Mouse (Mus musculus) midbrain, embryonic 10.5 days (tissue): ENCODE data around the gene Ube2o. TPM values are rescaled to one million over a fixed set of nuclear protein-coding genes. Genes with fewer than 3 reads are reported as not detected.

Experiments
- DNase-seq: peaks from one replicate; pipeline ENCODE4 v3.0.0-alpha.2; 2017; ENCODE audit warnings: low spot score
- H3K27ac ChIP-seq: fragments of 300-500 bp; sonication (generic); replicated peaks from 2 replicates; pipeline ENCODE4 v1.5.1; 2016; ENCODE audit warnings: mild to moderate bottlenecking
- H3K27me3 ChIP-seq: fragments of 300-500 bp; sonication (generic); 2 replicates; pipeline ENCODE4 v1.6.1; 2016; ENCODE audit warnings: low read depth, mild to moderate bottlenecking; ENCODE audit not compliant: poor library complexity, severe bottlenecking
- H3K36me3 ChIP-seq: fragments of 300-500 bp; sonication (generic); 2 replicates; pipeline ENCODE4 v1.6.1; 2016; ENCODE audit warnings: mild to moderate bottlenecking, moderate library complexity
- H3K4me1 ChIP-seq: fragments of 300-500 bp; sonication (generic); 2 replicates; pipeline ENCODE4 v1.6.1; 2016
- H3K4me3 ChIP-seq: fragments of 300-500 bp; sonication (generic); 2 replicates; pipeline ENCODE4 v1.5.1; 2016; ENCODE audit warnings: mild to moderate bottlenecking, moderate library complexity
- H3K9me3 ChIP-seq: fragments of 300-500 bp; sonication (generic); replicated peaks from 2 replicates; pipeline ENCODE4 v1.6.1; 2016; ENCODE audit warnings: mild to moderate bottlenecking
- WGBS: fragments of 180-500 bp; shearing (Covaris S2); methylation state at CpG from one replicate; pipeline ENCODE4 v1.1.7; 2016; 5-methylcytosine and 5-hydroxymethylcytosine counted together
- polyA plus RNA-seq: library from polyadenylated mRNA; unstranded; fragments of >200 nt; fragmentation: Nextera tagmentation; extraction: Ambion mirVana; gene quantifications from 2 replicates; pipeline ENCODE4 v1.2.1, GENCODE M21; 2016

The Ube2o gene
- polyA plus RNA-seq, 1 experiment from 2014 or later, result 8.3 TPM

DNA sequence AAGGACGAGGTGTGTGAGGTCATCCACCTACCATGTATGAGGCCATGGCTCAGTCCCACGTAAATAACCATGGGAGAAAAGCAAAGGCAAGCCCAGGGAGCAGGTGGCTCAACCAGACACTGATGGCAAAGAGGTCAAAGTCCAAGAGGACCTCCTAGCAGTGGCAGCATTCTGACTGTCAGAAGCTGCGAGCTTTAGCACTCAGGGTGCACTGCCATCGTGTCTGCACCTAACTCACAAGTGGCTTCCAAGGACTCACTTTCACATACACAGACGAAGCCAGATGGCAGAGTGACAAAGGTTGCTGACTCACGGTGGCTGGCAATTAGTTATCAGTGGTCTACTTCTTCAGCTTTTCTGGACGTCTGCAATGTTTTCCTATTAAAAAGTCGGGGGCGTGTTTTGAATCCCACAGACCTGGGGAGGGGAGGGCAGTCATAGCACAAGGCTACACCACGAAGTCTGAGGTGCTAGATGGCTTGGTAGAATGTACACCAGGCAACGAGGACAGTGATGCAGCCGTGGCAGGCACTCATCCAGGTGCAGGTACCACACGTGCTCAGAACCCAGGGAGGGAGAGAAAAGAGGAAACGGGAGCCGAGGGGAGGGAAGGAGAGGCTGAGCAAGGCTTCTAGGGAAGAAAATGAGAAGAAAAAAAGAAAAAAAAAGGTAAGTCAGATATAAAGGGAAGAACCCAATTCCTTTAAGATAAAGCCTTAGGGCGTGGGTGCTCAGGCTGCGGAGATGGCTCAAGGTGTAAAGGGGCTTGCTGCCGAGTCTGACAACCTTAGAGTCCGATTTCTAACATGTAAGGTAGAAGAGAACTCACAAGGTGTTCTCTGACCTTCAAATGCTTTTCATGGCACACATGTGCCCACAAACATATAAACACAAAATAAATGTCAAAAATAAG lies 9.2 kb downstream of the Ube2o start:
- peaks cover 62% of the 10 kb centered on the region for H3K4me1 ChIP-seq
- peaks cover 10% of the 10 kb centered on the region; the same call in 1 of the 2 replicates for H3K36me3 ChIP-seq
- no peak overlapping the region for H3K4me3 ChIP-seq
- no peaks in the 10 kb centered on the region for H3K9me3 ChIP-seq
- H3K27ac ChIP-seq, result no peak overlapping the region
- DNase-seq, result no peak
- 91% methylated on average over 19 of the region's 19 CpGs for WGBS
- H3K27me3 ChIP-seq, result no peaks in the 10 kb centered on the region

GRCm38 (mm10) chr11:116570821-116571220 lies 10.4 kb downstream of the Ube2o start:
- peaks cover 10% of the 10 kb centered on the region; the same call in 1 of the 2 replicates for H3K36me3 ChIP-seq
- no peaks in the 10 kb centered on the region for H3K27me3 ChIP-seq
- DNase-seq, result no peak
- H3K27ac ChIP-seq, result no peak overlapping the region
- 92% methylated on average over 7 of the region's 7 CpGs for WGBS
- H3K9me3 ChIP-seq, result no peaks in the 10 kb centered on the region
- peaks cover 50% of the 10 kb centered on the region for H3K4me1 ChIP-seq
- no peak overlapping the region for H3K4me3 ChIP-seq

DNA sequence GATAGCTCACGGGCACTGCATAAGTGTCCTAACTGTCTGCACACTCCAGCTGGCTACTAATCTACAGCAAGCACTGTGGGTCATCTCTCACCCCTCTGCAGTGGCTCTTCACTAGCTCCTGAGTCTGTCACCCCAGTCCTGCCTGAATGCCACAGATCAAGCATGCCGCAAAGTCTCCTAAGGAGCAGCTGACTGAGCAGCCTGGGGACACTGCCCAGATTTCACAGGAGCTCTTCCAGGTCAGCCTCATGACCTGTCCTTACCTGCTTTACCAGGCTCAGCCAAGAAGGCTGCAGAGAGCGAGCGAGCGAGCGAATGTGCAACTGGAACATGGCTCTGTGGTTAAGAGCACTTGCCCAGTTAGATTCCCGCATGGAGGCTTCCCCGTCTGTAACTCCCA lies 13.7 kb downstream of the Ube2o start:
- Histone ChIP-seq H3K36me3 (peaks cover 20% of the 10 kb centered on the region), H3K4me3 (no peak overlapping the region), H3K27me3 (no peaks in the 10 kb centered on the region), H3K9me3 (no peaks in the 10 kb centered on the region), H3K4me1 (peaks cover 21% of the 10 kb centered on the region), H3K27ac (no peak overlapping the region)
- 85% methylated on average over 8 of the region's 8 CpGs for WGBS
- no peak for DNase-seq

GRCm38 (mm10) chr11:116565283-116566041 lies 15.8 kb downstream of the Ube2o start:
- Histone ChIP-seq H3K27ac (no peak overlapping the region), H3K4me3 (no peak overlapping the region), H3K9me3 (no peaks in the 10 kb centered on the region), H3K27me3 (no peaks in the 10 kb centered on the region), H3K4me1 (peaks cover 8% of the 10 kb centered on the region; the same call in 1 of the 2 replicates), H3K36me3 (peaks cover 12% of the 10 kb centered on the region)
- no peak for DNase-seq
- WGBS, result 79% methylated on average over 7 of the region's 7 CpGs

DNA sequence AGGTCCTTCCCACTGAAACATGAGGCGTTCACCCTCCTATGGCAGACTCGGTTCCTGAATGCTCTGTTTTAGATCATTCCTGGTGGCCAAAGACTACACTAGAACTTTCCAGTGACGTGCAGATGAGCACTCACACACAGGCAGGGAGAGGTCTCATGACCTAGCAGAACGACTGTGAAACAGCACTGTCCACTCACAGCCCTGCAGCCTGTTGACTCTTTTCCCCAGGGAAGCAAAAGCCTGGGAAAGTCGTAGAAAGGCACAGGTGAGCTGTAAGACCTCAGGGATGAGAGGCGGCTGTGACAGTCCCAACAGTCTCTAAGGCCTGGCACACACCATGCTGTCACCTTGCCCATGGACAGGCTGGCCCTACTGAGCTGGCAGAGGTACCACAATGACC lies 24.9 kb downstream of the Ube2o start:
- DNase-seq, result no peak
- no peak overlapping the region for H3K27ac ChIP-seq
- peaks cover 37% of the 10 kb centered on the region for H3K4me1 ChIP-seq
- no peaks in the 10 kb centered on the region for H3K27me3 ChIP-seq
- H3K36me3 ChIP-seq, result peaks cover 14% of the 10 kb centered on the region
- 75% methylated on average over 6 of the region's 6 CpGs for WGBS
- H3K9me3 ChIP-seq, result no peaks in the 10 kb centered on the region
- no peak overlapping the region for H3K4me3 ChIP-seq

- Histone ChIP-seq H3K9me3 (no peaks in the 10 kb centered on the region), H3K27me3 (no peaks in the 10 kb centered on the region), H3K4me3 (no peak overlapping the region), H3K36me3 (peaks cover 14% of the 10 kb centered on the region), H3K4me1 (peaks cover 43% of the 10 kb centered on the region), H3K27ac (no peak overlapping the region)
- no peak for DNase-seq
- 94% methylated on average over 1 of the region's 1 CpGs for WGBS
These were observed 25.7 kb downstream of the Ube2o start for GRCm38 (mm10) chr11:116555572-116555971.

DNA sequence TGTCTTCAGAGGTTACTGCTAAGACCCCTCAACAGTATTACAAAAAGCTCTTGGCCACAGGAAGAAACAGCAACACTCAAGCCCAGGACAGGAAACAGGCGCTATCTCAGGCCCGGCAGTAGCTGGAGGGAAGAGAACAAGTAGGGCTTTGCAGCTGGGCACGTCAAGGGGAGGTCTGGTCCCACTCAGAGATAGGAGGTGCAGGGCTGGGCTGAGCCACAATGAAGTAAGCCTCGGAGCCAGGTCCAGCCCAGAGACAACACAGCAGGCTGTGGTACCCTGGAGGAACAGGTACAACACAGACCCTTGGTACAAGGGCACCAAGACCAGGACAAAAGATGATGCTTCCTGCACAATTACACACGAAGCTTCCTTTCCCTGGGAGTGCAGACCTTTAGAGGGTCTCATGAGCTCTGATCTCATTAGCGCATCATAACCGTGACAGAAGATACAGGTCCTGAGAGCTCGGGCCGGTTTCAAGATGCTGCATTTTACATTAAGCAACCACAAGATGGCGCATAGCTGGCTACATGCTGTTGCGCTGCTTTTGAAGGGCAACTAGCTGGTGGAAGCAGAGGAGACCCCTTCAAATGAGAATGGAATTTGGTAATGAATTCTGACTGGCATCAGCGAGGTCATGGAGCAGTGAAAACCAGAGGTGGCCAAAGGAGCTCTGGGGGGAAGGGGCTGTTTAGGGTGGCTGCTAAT lies 26.9 kb downstream of the Ube2o start:
- Histone ChIP-seq H3K36me3 (peaks cover 14% of the 10 kb centered on the region), H3K4me1 (peaks cover 39% of the 10 kb centered on the region), H3K4me3 (no peak overlapping the region), H3K27ac (no peak overlapping the region), H3K27me3 (no peaks in the 10 kb centered on the region), H3K9me3 (no peaks in the 10 kb centered on the region)
- peak; percentile 52 for DNase-seq
- 55% methylated on average over 12 of the region's 12 CpGs for WGBS

DNA sequence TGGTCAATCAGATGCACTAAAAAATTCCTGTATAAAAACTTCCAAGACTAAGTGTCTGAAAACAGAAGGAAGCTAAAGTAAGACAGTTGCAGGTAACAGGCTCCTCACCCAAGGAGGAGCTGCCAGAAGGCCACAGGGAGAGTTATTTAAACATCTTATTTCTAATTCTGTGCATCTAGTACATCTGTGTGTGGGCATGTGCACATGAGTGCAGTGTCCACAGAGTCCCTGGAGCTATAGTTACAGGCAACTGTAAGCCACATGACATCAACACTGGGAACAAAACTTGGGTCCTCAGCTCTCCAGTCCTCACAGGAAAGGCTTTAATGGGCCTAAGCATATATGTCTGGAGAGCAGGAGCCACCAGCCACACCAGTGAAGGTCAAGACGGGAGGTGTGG lies 29.1 kb downstream of the Ube2o start:
- WGBS, result 89% methylated on average over 1 of the region's 1 CpGs
- H3K27me3 ChIP-seq, result no peaks in the 10 kb centered on the region
- peaks cover 37% of the 10 kb centered on the region for H3K4me1 ChIP-seq
- peaks cover 35% of the 10 kb centered on the region for H3K36me3 ChIP-seq
- H3K4me3 ChIP-seq, result no peak overlapping the region
- no peak for DNase-seq
- H3K9me3 ChIP-seq, result no peaks in the 10 kb centered on the region
- H3K27ac ChIP-seq, result no peak overlapping the region

DNA sequence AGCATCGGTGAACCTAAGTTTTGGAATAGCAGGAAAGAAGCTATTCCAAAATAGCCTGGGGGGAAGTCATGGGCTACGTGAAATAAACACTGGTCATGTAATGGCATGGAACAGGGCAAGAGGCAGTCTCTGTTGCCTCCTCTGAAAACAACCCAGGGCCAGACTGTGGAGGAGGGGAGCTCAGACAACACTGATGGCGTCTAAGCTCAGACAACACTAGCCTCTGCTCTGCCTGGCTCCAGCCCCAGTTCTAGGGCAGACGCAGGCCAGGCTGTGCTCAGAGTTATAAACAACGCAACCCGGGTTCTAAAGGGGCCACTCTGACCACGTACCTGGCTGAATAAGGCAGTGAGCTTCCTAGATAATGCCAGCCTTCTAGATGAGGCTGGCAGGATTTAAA lies 30.5 kb downstream of the Ube2o start:
- H3K36me3 ChIP-seq, result peaks cover 50% of the 10 kb centered on the region
- DNase-seq, result no peak
- no peaks in the 10 kb centered on the region for H3K27me3 ChIP-seq
- WGBS, result 81% methylated on average over 7 of the region's 7 CpGs
- H3K4me1 ChIP-seq, result peaks cover 30% of the 10 kb centered on the region
- H3K9me3 ChIP-seq, result no peaks in the 10 kb centered on the region
- no peak overlapping the region for H3K4me3 ChIP-seq
- no peak overlapping the region for H3K27ac ChIP-seq

GRCm38 (mm10) chr11:116549273-116550038 lies 31.8 kb downstream of the Ube2o start:
- Histone ChIP-seq H3K27ac (no peak overlapping the region), H3K27me3 (no peaks in the 10 kb centered on the region), H3K9me3 (no peaks in the 10 kb centered on the region), H3K36me3 (peaks cover 62% of the 10 kb centered on the region), H3K4me3 (no peak overlapping the region), H3K4me1 (peaks cover 18% of the 10 kb centered on the region)
- 91% methylated on average over 11 of the region's 11 CpGs for WGBS
- no peak for DNase-seq

GRCm38 (mm10) chr11:116548780-116549179 lies 32.5 kb downstream of the Ube2o start:
- WGBS, result 96% methylated on average over 9 of the region's 9 CpGs
- Histone ChIP-seq H3K4me3 (no peak overlapping the region), H3K27me3 (no peaks in the 10 kb centered on the region), H3K27ac (no peak overlapping the region), H3K36me3 (peaks cover 68% of the 10 kb centered on the region), H3K4me1 (peaks cover 13% of the 10 kb centered on the region), H3K9me3 (no peaks in the 10 kb centered on the region)
- no peak for DNase-seq
